Mouse (Mus musculus) left cerebral cortex, postnatal 10 days (tissue): Measurements from ENCODE around the gene Mef2d. TPM values are rescaled to one million over a fixed set of nuclear protein-coding genes. Genes with fewer than 3 reads are reported as not detected.

ENCODE experiments used
- DNase-seq, 2 experiments: peaks; one replicate each; pipeline ENCODE4 v3.0.0; 2021 to 2022; ENCODE audit warnings: low spot score in 2 of 2, mixed read lengths in 1 of 2; ENCODE audit errors: extremely low spot score in 1 of 2
- intact Hi-C: fragments of 180-260 bp; cut with DNase I; formaldehyde crosslinking; loops from one replicate; pipeline ENCODE4 v1.15.1; 2025
- total RNA-seq, 2 experiments: library from RNA; stranded (reverse); gene quantifications; 2 replicates each; pipeline ENCODE4 v1.2.3; 2021

Mef2d gene
- total RNA-seq, 2 experiments from 2014 or later, result 149 to 160 TPM

DNA sequence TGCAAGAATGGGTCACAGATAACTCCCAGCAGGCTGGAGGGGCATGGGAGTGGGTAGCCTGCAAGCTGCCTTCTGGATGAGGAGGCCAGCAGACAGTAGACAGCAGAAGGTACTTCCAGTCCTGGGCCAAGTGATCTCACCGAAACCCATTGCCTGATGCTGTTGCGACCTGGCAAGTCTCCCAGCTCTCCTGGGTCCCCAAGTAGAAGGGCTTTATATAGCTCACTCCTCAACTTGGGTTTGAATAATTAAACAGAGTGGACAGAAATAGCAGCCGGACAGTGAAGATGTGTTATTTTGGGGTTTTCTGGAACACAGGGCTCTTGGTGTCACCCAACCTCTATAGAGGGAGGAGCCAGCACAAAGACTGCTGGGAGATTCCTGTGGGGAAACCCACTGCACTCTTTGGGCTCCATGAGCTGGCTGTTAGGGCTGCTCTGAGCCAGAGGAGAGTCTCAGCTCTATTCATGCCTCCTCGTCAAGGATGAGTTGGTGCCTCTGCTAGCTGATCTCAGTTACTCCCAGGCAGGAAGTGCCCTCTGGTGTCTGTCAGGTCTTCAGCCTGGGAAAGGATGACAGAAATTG lies 8.9 kb upstream of the Mef2d start:
- peak in 1 of 2 experiments; percentile 49 for DNase-seq

DNA sequence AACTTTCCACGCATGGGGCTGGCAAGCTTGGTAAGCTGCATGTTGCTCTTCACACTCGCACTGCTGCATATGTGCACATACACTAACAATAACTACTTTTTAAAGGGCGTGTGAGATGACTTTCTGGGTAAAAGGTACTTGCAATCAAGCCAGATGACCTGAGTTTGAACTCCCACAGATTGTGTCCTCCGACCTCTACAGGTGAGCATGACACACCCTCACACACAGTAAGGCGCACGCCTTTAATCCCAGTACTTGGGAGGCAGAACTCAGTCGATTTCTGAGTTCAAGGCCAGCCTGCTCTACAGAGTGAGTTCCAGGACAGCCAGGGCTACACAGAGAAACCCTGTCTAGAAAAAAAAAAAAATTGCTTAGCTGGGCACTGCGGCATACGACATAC lies 5.8 kb upstream of the Mef2d start:
- no peak for DNase-seq
- intact Hi-C loops, result no loop called here

More for the DNA sequence above, 8.9 kb upstream of the Mef2d start:
- intact Hi-C loops, result loop anchor here (5.0 kb wide), 1 partner anchor 36 kb away; no protein-coding TSS in a partner anchor

DNA sequence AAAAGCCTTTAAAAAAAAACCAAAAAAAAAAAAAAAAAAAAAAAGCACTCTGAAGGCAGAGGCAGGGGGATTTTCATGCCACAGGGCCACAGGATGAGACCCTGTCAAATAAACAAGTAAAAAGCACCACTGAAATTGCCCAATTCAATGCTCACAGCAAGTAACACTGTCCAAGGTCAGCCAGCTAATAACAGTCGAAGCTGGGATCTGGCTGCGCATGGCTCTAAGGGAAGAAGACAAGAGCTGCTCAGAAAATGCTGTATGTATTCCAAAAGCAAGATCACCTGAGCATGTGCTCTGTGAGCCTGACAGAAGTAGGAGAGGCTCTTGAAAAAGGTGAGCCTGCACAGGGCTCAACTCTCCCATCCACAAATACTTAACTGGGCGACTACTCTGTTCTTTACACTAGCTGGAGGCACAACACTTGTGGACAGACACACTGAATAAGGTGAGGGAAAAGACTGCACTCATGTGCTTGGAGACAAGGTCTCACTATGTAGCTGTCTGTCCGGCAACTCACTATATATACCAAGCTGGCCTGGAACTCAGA lies 5.2 kb upstream of the Mef2d start:
- intact Hi-C loops, result no loop called here
- DNase-seq, result no peak

DNA sequence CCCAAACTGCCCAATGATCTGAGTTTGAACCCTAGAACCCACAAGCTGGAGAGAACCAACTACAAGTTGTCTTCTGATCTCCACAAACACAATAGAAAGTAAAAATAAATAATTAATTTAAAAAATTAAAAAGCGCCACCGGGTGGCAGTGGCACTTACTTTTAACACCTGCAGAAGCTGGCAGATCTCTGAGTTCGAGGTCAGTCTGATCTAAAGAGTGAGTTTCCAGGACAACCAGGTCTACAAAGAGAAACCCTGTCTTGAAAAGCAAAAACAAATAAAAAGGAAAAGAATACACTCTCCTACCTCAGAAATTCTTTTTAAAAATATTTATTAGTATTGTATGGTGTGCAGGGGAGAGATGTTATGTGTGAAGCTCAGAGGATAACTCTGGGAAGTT lies 4.4 kb upstream of the Mef2d start:
- intact Hi-C loops, result no loop called here

DNA sequence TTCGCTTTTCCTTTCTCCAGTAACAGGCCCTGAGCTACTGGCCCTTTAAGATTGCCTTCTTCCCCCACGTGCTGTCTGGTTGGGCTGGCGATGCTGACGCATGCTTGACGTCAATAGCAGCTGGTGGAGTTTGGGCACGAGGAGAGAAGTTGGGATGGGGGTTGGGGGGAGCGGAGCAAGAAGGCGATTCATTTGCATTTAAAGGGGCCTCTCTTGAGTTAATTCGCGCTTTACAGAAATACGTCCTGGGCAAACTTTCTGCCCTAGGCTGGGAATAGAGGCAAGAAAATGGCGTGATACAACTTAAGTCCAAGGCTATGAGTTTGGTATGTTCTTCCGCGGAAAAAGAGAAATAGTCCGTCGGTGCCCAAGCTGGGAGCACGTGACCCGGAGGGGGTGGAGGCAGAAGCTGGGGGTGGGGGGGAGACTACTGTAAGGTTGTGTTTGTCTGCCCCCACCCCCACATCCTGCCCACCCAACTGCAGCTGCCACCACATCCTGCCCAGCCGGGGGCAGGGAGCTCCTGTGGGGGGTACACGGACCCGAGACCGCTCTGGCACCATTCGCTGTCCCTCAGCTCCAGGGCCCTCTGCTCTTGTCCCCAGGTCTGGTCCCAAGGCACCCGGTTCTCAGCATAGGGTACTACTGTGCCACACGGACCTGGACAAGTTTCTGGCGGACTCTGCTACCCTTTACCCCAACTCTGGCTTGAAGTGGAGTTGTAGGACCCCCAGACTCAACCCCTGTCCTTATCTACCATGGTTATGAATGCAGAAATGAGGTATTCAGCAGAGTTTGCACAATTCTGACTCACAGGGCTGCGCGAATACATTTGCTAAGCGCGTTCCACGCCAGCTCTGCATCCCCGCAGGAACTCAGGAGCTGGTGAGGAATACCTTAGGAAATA lies 3.6 kb upstream of the Mef2d start:
- intact Hi-C loops, result no loop called here
- DNase-seq, result peak; percentile 96

More for the DNA sequence above, 4.4 kb upstream of the Mef2d start:
- DNase-seq, result no peak

DNA sequence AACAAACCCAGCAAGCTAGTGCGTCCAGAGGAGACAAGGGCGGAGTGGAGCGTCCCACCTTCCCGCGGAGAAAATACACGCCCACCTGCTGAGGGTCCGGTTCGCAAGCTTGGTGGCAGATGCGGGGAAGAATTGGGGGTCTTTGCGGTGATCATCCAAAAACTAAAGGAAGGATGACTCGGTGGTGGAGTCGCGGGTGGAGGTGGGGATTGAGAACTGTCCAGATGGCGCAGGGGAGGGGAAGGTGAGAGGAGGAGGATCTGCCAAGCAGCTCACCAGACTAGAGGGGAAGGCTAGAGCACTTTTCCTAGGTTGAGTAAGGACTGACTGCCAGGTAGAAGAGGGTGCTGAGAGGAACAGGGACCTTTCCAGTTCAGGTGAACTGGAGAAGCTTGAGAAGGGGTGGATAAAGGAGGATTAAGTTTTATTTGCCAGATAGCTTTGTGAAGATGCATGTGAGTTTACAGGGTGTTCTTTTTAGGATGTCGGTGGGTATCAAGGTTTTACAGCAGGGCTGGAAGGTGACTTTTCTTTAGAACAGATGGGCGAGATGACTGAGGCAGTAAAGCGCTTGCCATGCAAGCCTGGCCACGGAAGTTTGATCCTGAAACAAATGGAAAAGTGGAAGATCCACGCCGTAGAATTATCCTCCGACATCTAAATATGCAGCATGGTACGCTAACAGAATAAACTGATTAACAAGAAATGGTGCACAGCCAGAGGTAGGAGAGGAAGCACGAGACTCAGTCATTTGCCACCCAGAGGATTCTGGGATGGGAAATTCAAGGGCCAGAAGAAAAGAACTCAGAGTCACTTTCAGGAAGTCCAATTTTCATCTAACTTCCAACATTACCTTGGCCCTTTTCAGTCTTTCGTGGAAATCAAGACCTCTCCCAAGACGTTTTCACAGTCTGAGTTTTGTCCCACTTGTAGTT lies 2.7 kb upstream of the Mef2d start:
- peak in 1 of 2 experiments; percentile 60 for DNase-seq
- intact Hi-C loops, result loop anchor here (5.0 kb wide), 1 partner anchor 38 kb away; no protein-coding TSS in a partner anchor

DNA sequence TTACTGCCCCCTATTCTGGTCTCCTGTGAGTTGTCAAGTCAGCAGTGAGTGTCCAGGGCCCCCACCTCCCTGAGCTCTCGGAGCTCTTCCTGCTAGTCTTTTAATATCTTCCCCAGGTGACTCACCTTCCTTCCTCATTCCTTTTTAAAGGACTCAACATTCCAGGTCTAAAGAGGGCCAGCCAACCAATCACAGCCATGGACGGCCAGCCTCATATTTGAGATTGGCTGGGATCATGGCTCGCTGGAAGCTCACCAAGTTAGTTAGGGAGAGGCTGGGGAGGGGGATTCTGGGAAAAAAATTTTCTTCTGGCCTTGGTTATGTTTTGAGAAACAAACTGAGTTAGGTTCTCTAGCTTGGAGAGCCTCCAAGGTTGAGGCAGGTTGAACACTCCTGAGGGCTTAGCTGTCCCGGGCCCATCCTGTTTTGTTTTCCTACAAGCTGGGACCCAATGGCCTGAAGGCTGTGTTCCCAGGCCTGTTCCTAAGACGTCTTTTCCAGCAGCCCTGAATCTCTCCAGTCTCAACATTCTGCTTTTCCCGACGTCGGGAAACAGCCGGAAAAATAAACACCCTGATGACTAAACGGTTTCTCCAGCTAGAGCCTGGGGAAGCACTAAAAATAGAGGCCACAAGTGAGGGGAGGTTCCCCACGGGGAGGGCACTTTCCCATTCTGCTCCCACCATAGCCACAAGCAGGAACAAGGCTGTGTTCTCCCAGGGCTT lies 1.8 kb upstream of the Mef2d start:
- peak in 1 of 2 experiments; percentile 77 for DNase-seq

DNA sequence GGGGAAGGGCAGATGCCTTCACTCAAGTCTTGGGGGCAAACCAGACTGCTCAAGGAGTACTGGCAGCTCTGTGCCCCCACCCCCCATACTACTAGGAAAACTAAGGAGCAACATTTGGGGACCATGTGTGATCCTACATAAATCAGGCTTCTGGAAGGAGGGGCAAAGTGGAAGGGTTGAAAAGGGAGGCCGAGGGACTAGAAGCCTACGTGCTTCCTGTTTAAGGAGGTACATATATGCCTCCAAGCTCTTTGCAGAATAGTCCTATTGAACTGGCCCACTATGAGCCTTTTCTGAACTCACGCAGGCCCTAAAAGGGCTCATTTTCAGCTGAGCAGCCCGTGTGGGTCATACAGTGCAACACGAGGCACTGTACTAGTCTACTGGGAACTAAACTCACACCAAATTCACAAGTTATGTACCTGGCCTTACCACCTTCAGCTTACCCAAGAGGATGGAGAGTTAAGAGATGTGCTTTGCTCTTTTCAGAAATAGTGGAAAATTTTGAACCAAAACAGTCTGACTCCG lies 1.2 kb upstream of the Mef2d start:
- no peak for DNase-seq
- intact Hi-C loops, result loop anchor here (5.0 kb wide), 1 partner anchor 36 kb away; no protein-coding TSS in a partner anchor

More for the DNA sequence above, 1.8 kb upstream of the Mef2d start:
- intact Hi-C loops, result loop anchor here (5.0 kb wide), 1 partner anchor 37 kb away; no protein-coding TSS in a partner anchor

DNA sequence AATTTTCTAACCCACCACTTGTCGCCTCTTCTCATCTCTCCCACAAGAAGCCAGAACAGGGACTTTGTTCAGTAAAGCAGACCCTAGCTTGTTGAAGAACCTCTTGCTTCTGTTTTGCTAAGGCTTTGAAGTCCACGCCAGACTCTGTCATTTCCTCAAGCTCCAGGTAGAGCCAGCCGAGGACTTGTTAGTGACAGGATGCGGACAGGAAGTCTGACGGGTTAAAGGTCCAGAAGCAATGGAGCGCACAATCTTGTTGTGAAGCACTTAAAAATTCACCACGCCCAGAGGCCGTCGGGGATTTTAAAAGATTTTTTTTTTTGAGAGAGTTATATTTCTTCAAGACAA lies 759 bp upstream of the Mef2d start:
- peak in 1 of 2 experiments; percentile 66 for DNase-seq
- intact Hi-C loops, result loop anchor here (5.0 kb wide), 1 partner anchor 36 kb away; no protein-coding TSS in a partner anchor

DNA sequence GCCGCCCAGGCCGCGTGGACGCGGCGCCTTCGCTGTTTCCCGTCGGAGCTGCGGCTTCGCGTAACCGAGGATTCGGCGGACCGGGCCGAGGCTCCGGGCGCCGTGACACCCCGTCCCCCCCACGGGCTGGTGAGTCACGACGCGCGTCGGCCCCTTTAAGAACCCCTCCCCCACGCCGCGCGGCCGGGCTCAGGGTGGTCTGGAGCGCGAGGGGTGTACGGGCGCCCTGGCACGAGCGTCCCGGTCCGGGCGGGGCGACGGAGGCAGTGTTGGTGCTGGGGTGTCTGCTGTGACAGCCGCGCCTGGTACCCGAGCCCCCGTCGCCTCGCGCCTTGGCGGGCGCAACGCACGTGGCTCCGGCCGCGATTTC lies 359 bp downstream of the Mef2d start:
- DNase-seq, result no peak
- intact Hi-C loops, result loop anchor here (5.0 kb wide), 1 partner anchor 35 kb away; no protein-coding TSS in a partner anchor

DNA sequence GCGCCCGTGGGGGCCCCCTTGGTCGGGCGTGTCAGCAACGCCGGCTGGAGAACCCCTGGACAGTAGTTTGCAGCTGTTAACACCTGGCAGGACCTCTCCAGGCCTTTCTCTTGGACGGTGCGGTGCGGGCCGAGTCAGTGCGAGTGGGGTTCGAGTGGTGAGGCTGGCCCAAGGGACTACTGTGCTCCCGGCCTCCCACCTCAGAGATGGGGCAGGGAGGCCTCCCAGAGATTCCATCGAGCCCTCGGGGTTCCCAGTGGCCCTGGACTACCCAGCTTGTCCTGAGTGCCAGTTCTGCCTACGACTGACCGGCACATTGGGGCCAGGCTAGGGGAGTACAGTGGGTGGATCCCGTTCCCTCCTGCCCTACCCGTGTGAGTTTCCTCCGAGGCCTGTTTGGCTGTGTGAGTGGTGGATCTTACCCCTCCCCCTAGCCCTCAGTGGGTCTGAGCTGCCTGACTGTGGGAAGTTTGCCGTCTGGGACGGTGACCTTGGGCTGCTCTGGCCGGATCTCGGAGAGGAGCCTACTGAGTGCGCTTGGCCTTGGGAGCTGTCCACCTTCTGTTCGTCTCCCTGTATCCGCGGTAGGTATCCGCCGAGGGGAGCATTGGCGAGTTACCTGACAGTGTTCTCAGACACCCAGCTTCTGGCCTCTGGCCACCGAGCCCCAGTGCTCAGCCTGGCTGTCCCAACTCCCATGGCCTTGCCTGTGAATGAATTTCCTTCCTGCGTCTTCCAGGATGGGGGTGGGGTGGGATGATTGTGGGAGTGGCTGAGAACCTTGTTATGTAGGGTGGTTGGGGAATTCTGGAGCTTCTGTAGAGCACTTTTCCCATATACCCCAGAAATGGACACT lies 972 bp downstream of the Mef2d start:
- peak in 1 of 2 experiments; percentile 88 for DNase-seq
- intact Hi-C loops, result loop anchor here (5.0 kb wide), 1 partner anchor 34 kb away; no protein-coding TSS in a partner anchor

DNA sequence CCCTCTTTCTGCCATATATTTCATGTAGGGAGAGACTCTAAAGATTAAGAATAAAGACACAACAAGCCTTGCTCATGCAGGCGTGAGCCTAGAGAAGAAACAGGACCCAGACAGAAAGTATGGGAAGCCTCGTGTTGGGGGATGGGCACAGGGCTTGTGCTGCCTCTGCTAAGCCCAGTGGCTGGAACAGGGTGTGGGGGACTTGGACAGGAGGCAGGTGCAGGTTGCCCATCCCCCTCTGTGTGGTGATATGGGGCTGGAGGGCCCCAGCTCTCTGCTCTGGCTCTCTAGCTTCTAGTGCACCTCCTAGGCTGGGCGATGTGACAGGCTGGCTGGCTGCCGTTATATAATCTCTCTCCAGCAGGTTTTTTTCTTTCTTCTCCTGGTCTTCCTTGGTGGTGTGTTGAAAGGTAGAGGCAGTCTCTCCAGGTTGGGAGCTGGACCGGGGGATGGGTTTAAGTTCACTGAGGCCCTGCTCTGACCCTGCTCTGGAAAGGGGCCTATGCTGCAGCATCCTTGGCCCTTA lies 1.9 kb downstream of the Mef2d start:
- intact Hi-C loops, result loop anchor here (5.0 kb wide), 1 partner anchor 33 kb away; no protein-coding TSS in a partner anchor

DNA sequence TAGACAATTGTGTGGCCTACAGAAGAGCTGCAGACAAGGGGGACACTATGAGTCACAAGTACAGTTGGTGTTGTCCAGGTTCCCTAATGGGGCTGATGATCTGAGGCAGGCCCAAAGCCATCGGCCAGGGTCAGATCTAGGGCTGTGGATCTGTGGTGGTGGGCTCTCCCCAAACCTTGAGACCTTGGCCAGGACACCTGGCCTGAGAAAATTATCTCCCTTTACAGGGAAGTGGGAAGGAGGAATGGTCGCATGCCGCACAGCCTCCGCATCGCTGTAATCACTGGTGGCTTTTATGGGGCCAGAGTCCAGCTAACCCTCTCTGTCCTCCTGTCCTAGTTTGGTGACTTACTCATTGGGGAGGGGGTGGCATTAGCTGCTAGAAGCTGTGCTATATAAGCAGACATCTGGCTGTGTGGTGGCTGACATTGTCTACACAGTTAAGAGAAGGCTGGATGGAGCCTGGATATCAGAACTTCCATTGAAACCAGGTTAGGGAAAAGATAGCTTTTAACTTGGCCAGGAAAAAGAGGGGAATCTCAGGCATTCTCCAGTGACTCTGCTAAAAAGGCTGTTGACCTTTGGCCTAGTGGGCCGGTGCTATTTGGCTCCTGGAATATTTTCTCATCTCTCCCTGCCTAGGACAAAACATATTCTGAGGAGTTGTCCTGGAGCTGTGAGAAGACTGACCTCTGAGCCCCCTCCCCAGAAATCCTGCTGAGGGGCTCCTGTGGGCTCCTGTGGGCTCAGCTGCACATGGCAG lies 2.7 kb downstream of the Mef2d start:
- intact Hi-C loops, result loop anchor here (5.0 kb wide), 1 partner anchor 32 kb away; no protein-coding TSS in a partner anchor
- DNase-seq, result no peak

More for the DNA sequence above, 1.9 kb downstream of the Mef2d start:
- peak in 1 of 2 experiments; percentile 69 for DNase-seq

DNA sequence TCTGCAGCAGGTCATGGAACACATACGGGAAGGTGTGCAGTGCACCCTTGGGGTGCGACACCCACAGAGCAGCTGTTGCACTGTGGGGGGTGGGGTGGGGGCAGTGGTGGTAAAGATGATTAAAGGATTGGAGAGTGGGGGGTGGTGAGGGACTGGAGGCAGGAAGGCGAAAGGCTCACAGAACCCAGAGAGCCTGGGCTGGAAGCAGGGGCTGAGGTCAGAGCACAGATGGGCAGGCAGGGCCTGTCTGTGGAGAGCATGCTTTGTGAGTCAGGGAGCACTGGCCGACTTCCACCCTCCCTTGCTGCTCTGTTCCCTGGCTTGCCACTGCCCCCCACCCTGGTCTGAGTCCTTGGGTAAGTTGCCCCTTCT lies 3.2 kb downstream of the Mef2d start:
- intact Hi-C loops, result no loop called here
- no peak for DNase-seq

DNA sequence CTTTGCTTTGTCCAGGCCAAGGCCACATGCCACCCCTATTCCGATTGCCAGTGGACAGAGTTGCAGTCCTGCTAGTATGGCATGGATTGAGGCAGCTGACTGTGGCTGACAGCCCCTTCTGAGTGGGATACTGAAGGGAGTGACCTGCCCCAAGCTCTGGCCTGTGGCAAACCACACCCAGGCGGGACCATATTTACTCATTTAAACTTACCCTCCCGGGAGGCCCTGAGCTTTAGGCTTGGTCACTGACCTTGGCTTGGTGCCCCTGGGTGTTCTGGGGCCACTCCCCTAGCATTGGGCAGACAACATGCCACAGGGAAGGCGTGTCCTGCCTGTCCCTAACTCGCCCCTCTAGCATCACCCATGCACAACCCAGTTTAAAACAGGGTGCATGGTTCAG lies 3.8 kb downstream of the Mef2d start:
- no peak for DNase-seq
- intact Hi-C loops, result no loop called here
